Mouse (Mus musculus) intestine, embryonic 15.5 days (tissue): ENCODE measurements around the gene Bclaf3. TPM values are rescaled to one million over a fixed set of nuclear protein-coding genes. Genes with fewer than 3 reads are reported as not detected.
"Not testable (repeated sequence)": the region's sequence is repeated elsewhere in the genome, so short reads cannot be mapped to it uniquely, and the experiment has no call there.

Experiments
- ATAC-seq: fragments of 200-750 bp; cut with Nextera tagmentation; 2 replicates; pipeline ENCODE4 v1.8.0; 2017; ENCODE audit warnings: moderate TSS enrichment, moderate library complexity
- H3K27ac ChIP-seq: fragments of 300-500 bp; sonication (generic); 2 replicates; pipeline ENCODE4 v1.5.1; 2015; ENCODE audit warnings: mild to moderate bottlenecking, inconsistent platforms
- H3K27me3 ChIP-seq: fragments of 300-500 bp; sonication (generic); replicated peaks from 2 replicates; pipeline ENCODE4 v1.6.1; 2015; ENCODE audit warnings: inconsistent platforms
- H3K36me3 ChIP-seq: fragments of 300-500 bp; sonication (generic); 2 replicates; pipeline ENCODE4 v1.6.1; 2015; ENCODE audit warnings: inconsistent platforms
- H3K4me1 ChIP-seq: fragments of 300-500 bp; sonication (generic); replicated peaks from 2 replicates; pipeline ENCODE4 v1.6.1; 2015; ENCODE audit warnings: inconsistent platforms
- H3K4me2 ChIP-seq: fragments of 300-500 bp; sonication (generic); replicated peaks from 2 replicates; pipeline ENCODE4 v1.6.1; 2015; ENCODE audit warnings: mild to moderate bottlenecking, inconsistent platforms
- H3K4me3 ChIP-seq: fragments of 300-500 bp; sonication (generic); replicated peaks from 2 replicates; pipeline ENCODE4 v1.5.1; 2015; ENCODE audit warnings: inconsistent platforms
- H3K9ac ChIP-seq: fragments of 300-500 bp; sonication (generic); 2 replicates; pipeline ENCODE4 v1.6.1; 2015; ENCODE audit warnings: inconsistent platforms
- H3K9me3 ChIP-seq: fragments of 300-500 bp; sonication (generic); 2 replicates; pipeline ENCODE4 v1.6.1; 2016; ENCODE audit warnings: inconsistent platforms
- WGBS: fragments of 180-500 bp; shearing (Covaris S2); methylation state at CpG from one replicate; pipeline ENCODE4 v1.1.7; 2015; 5-methylcytosine and 5-hydroxymethylcytosine counted together
- polyA plus RNA-seq: library from polyadenylated mRNA; unstranded; fragments of >200 nt; fragmentation: Nextera tagmentation; extraction: Ambion mirVana; gene quantifications from 2 replicates; pipeline ENCODE4 v1.2.1, GENCODE M21; 2015

The Bclaf3 gene
- polyA plus RNA-seq, 1 experiment from 2014 or later = 16.0 TPM

DNA sequence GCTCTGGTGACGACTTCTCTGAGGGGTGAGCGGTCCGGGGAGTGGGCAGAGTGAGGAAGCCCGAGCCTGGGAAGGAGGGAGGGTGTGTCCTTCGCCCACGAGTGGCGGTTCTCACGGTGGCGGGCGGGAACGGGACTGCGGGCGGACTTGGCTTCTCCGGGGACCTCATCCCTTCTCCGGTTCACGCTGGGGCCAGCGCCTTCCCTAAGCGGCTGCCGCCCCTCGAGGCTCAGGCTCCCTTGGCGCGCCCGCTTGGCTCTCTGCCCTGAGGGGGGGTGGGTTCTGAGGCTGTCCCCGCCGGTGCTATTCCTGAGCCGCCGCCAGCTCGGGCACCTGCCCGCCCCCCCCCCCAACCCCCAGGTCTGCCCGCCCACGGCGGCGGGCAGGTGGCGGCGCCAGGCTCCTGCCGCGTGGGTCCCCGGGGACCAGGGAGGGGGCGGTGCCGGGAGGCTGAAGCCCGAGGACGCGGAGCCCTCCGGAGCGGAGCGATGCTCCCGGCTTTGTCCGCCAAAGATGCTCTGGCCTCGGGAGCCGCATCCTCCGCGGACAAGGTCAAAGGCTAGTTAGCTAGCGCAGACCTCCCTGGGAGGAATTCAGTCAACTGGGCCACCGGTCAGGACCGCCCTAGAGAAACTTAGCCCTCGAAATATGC, 6.4 kb downstream of the Bclaf3 start:
- Histone ChIP-seq H3K9me3 (no peaks in the 10 kb centered on the region), H3K36me3 (no peaks in the 10 kb centered on the region), H3K4me3 (peak overlapping the region; percentile 56), H3K27ac (peak overlapping the region; percentile 74), H3K4me1 (no peaks in the 10 kb centered on the region), H3K4me2 (peak overlapping the region; percentile 59), H3K9ac (peak overlapping the region; percentile 51), H3K27me3 (no peaks in the 10 kb centered on the region)
- ATAC-seq = peak; percentile 77
- 26% methylated on average over 53 of the region's 56 CpGs for WGBS

GRCm38 (mm10) chrX:159541936-159542335, 15.4 kb downstream of the Bclaf3 start:
- no peaks in the 10 kb centered on the region for H3K9me3 ChIP-seq
- H3K27ac ChIP-seq = no peak overlapping the region
- no peaks in the 10 kb centered on the region for H3K27me3 ChIP-seq
- no peak overlapping the region for H3K4me3 ChIP-seq
- no peak for ATAC-seq
- no peaks in the 10 kb centered on the region for H3K36me3 ChIP-seq
- WGBS = 90% methylated on average over 18 of the region's 18 CpGs
- H3K4me1 ChIP-seq = no peaks in the 10 kb centered on the region
- H3K4me2 ChIP-seq = no peak overlapping the region
- no peak overlapping the region for H3K9ac ChIP-seq

DNA sequence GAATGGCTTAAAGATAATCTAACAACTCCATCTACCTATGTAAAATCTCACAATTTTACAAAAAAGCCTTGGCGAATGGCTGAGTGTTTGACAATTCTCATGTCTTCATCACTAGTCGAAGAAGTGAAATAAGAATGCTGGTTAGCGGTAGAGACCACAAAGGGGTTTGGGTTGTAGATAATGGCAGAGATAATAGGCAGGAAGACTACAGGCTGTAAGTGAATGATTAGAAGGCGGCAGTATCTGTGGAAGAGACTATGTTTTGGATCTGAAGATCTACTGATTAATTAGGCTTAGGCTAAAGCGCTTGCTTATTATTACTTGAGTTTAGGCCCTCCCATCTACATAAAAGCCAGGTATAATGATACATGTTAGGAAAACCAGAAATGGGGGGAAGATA, 20.6 kb downstream of the Bclaf3 start:
- no peak overlapping the region for H3K4me3 ChIP-seq
- ATAC-seq = no peak
- H3K9me3 ChIP-seq = no peaks in the 10 kb centered on the region
- WGBS = 91% methylated on average over 5 of the region's 5 CpGs
- no peak overlapping the region for H3K27ac ChIP-seq
- no peak overlapping the region for H3K9ac ChIP-seq
- H3K4me1 ChIP-seq = no peaks in the 10 kb centered on the region
- H3K27me3 ChIP-seq = no peaks in the 10 kb centered on the region
- H3K4me2 ChIP-seq = no peak overlapping the region
- no peaks in the 10 kb centered on the region for H3K36me3 ChIP-seq

- not testable (repeated sequence) for H3K4me3 ChIP-seq, H3K27ac ChIP-seq, ATAC-seq, H3K9me3 ChIP-seq, H3K4me2 ChIP-seq, H3K4me1 ChIP-seq, H3K27me3 ChIP-seq, H3K9ac ChIP-seq, H3K36me3 ChIP-seq
- 89% methylated on average over 7 of the region's 7 CpGs for WGBS
These were observed 58.2 kb downstream of the Bclaf3 start for GRCm38 (mm10) chrX:159584738-159585137.

DNA sequence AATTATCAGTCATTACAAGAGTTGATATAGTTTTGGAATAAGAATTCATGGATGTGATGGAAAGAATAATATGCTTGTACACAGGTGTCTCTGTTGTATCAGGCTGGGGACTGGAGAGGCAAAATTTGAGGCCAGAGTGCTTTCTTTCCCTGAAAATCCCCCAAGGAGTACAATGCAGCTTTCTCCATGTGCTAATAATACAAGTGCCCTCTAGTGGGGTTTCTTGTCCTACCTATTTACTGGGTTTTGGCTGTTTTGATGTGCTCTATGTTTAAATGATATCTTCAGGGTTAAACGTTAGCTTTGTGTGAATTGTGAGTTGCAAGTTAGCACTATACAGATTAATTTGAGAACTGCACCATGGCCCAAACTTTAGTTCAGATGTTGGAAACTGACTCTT, 65.1 kb downstream of the Bclaf3 start:
- no peaks in the 10 kb centered on the region for H3K4me1 ChIP-seq
- H3K9ac ChIP-seq = no peak overlapping the region
- H3K36me3 ChIP-seq = no peaks in the 10 kb centered on the region
- H3K4me3 ChIP-seq = no peak overlapping the region
- WGBS = 87% methylated on average over 1 of the region's 1 CpGs
- no peak overlapping the region for H3K27ac ChIP-seq
- no peak for ATAC-seq
- H3K4me2 ChIP-seq = no peak overlapping the region
- no peaks in the 10 kb centered on the region for H3K9me3 ChIP-seq
- no peaks in the 10 kb centered on the region for H3K27me3 ChIP-seq

DNA sequence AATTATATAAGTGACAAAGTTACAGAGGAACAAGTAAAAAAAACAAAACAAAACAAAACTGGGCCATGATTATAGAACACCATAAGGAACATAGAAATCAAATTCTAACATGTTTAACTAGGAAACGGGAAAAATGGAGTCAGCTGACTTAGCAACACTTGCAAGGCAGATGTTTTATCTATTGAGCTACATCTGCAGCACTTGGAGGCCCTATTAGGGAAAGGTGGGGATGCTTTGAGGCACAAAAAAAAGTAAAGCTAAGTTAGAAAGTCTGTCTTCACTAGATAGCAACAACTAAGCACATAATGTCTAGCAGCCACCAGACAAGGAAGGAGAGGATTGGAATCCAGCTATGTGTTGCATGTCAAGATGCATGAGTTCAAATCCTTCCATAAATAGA, 71.0 kb downstream of the Bclaf3 start:
- no peaks in the 10 kb centered on the region for H3K36me3 ChIP-seq
- H3K4me3 ChIP-seq = no peak overlapping the region
- no peak overlapping the region for H3K4me2 ChIP-seq
- H3K9me3 ChIP-seq = no peaks in the 10 kb centered on the region
- no peak for ATAC-seq
- 57% methylated on average over 1 of the region's 1 CpGs for WGBS
- H3K27ac ChIP-seq = no peak overlapping the region
- no peaks in the 10 kb centered on the region for H3K27me3 ChIP-seq
- H3K4me1 ChIP-seq = no peaks in the 10 kb centered on the region
- no peak overlapping the region for H3K9ac ChIP-seq

DNA sequence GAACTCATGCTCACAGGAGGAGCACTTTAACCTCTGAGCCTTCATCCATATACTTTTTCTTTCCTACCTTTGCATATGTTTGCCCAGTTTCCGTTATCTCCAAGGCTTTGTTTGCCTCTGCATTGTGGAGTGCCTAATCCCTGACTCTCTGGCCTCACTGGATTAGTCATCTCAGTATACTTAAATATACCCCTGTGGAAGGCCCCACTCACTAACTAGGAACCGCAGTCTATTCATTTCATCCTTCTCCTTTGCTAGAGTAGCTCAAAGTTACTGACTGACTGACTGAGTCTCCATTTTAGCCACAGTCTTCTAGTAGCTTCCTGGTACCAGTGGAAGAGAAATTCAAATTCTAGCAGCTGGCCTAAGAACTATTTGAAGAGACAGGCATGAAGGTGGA, 78.3 kb downstream of the Bclaf3 start:
- Histone ChIP-seq H3K36me3 (no peaks in the 10 kb centered on the region), H3K9me3 (no peaks in the 10 kb centered on the region), H3K27me3 (no peaks in the 10 kb centered on the region), H3K27ac (no peak overlapping the region), H3K9ac (no peak overlapping the region), H3K4me3 (no peak overlapping the region), H3K4me1 (no peaks in the 10 kb centered on the region), H3K4me2 (no peak overlapping the region)
- ATAC-seq = no peak
- WGBS = 65% methylated on average over 2 of the region's 2 CpGs

DNA sequence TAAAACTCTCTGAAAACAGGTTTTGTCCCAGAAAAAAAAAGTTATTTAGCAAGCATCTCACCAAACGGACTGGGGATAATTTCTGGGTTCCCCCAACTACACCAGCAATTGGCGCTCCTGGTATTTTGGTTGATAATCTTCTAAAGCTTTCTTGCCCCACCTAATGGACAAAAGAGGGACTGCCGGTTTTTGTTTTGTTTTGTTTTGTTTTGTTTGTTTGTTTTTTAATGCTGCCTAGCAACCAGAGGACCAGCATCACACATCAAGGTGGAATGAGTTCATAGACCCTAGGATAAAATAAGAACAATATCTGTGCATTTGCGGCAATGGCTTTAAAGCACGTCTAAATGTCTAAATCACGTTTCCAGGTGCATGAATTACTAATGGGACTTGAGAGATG, 80.4 kb downstream of the Bclaf3 start:
- Histone ChIP-seq H3K4me2 (no peak overlapping the region), H3K27me3 (no peaks in the 10 kb centered on the region), H3K4me1 (no peaks in the 10 kb centered on the region), H3K36me3 (no peaks in the 10 kb centered on the region), H3K9ac (no peak overlapping the region), H3K4me3 (no peak overlapping the region), H3K9me3 (no peaks in the 10 kb centered on the region), H3K27ac (no peak overlapping the region)
- 56% methylated on average over 6 of the region's 6 CpGs for WGBS
- ATAC-seq = no peak

GRCm38 (mm10) chrX:159626208-159626906, 99.9 kb downstream of the Bclaf3 start:
- 23% methylated on average over 12 of the region's 12 CpGs for WGBS
- Histone ChIP-seq H3K27me3 (no peaks in the 10 kb centered on the region), H3K4me3 (peak overlapping the region; percentile 58), H3K36me3 (no peaks in the 10 kb centered on the region), H3K27ac (no peak overlapping the region), H3K9me3 (no peaks in the 10 kb centered on the region), H3K4me2 (peak overlapping the region; percentile 71), H3K9ac (no peak overlapping the region), H3K4me1 (no peaks in the 10 kb centered on the region)
- peak; percentile 46 for ATAC-seq

DNA sequence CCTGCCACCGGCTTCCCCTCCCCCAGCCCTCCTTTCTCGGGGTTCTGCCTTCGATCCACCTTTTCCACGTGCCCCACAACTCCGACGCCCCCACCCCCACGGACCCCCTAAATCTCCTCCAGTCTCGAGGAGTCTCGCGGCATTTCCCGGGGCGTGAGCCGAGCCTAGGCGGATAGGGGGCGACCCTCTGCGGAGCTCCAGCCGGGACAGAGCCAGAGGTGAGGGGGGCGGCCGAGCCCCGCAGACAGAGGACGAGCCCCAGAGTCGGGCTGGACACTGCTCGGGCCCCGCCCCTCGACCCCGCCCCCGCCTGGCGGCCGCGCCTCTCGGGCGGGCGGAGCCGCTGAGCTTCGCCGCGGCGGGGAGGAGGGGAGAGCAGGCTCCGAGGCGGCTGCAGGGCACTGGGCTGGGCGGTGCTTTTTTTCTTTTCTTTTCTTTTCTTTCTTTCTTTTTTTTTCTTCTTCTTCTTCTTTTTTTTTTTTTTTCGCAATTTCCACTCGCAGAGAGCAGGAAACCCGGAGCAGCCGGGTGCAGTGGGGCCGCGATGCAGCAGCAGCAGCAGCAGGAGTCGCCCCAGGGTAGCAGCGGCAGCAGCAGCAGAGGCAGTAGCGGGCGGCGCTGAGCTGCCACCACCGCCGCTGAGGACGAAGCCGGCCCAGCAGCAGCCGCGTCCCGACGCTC, 100.6 kb downstream of the Bclaf3 start, which contains the start of gene Sh3kbp1:
Gene Sh3kbp1 (plus strand): TSS at position 366 of the 681 bp plus-strand sequence.
- H3K4me1 ChIP-seq = no peaks in the 10 kb centered on the region
- peak within 1 kb of the TSS; percentile 58 for H3K4me3 ChIP-seq
- H3K27me3 ChIP-seq = no peaks in the 10 kb centered on the region
- H3K27ac ChIP-seq = peak within 1 kb of the TSS; percentile 82
- H3K9ac ChIP-seq = peak within 1 kb of the TSS; percentile 50
- WGBS = 13% methylated on average over 60 of the region's 60 CpGs
- peak within 1 kb of the TSS; percentile 71 for H3K4me2 ChIP-seq
- ATAC-seq = peak; percentile 94
- no peaks in the 10 kb centered on the region for H3K36me3 ChIP-seq
- no peaks in the 10 kb centered on the region for H3K9me3 ChIP-seq

DNA sequence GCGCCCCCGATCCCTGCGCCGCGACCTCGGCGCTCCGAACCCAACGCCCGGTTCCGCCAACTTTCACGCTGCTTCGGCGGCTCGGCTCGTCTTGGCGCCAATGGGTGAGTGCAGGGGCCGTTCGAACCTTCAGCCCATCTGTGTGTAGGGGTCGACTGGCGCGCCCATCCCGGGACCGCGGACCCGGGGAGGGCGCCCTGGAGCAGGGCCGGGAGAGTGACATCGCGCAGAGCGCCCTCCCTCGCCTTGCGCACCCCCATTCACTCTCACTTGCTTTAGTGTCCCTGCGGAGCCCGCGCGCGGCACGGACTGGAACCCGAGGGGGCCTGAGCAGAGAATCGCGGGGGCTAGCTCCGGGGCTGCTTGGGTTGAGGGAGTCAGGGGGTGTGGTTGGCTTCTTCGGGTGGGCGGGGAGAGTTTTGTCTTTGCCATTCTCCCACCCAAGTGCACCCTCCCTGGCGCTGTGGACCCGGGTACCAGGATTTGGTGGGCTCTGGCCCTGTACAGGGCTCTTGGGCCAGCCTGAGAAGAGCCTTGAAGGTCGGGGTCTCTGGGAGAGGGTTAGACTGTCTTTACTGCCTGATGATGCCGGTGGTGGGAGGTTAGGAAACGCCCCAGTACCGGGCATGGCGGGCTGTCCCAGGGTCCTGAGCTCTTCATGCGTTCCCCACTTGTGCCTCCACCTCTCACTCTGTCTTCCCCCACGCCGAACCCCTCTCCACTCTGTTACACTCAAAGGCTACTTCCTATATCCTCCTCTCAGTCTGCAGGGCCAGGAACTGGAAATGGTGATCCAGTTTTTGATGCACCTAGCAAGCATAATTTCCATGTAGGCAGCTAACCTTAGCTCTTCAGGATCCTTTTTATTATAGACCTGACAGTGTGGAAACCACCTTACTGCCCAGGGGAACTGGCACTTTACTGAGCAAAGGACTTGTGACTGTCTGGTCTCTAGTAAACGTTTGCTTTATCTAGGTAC, 101.4 kb downstream of the Bclaf3 start:
- no peaks in the 10 kb centered on the region for H3K36me3 ChIP-seq
- WGBS = 17% methylated on average over 49 of the region's 56 CpGs

GRCm38 (mm10) chrX:159628629-159629028, 102.1 kb downstream of the Bclaf3 start:
- no peak for ATAC-seq
- peak overlapping the region; percentile 58; the same call in 1 of the 2 replicates for H3K4me3 ChIP-seq
- no peaks in the 10 kb centered on the region for H3K4me1 ChIP-seq
- no peak overlapping the region for H3K27ac ChIP-seq
- 33% methylated on average over 4 of the region's 4 CpGs for WGBS
- H3K4me2 ChIP-seq = peak overlapping the region; percentile 71
- no peak overlapping the region for H3K9ac ChIP-seq
- no peaks in the 10 kb centered on the region for H3K36me3 ChIP-seq
- H3K27me3 ChIP-seq = no peaks in the 10 kb centered on the region
- H3K9me3 ChIP-seq = no peaks in the 10 kb centered on the region

More for the DNA sequence above, 101.4 kb downstream of the Bclaf3 start:
- Histone ChIP-seq H3K4me1 (no peaks in the 10 kb centered on the region), H3K9ac (peak overlapping the region; percentile 50), H3K4me2 (peak overlapping the region; percentile 71), H3K27me3 (no peaks in the 10 kb centered on the region), H3K27ac (peak overlapping the region; percentile 82), H3K9me3 (no peaks in the 10 kb centered on the region), H3K4me3 (peak overlapping the region; percentile 58)
- peak; percentile 75 for ATAC-seq
